Mouse (Mus musculus) MEL (cell line): ENCODE measurements at regions not wholly inside any gene's neighbourhood (a gene's known extent, or its start where the extent isn't known, plus 50 kb on each side); places are given as distances from the start of the nearest gene placed in this dataset.

Experiments
- DNase-seq: peaks from one replicate; pipeline ENCODE4 v3.0.0; 2011; ENCODE audit warnings: low read depth, low spot score
- H3K27ac ChIP-seq: 2 replicates; pipeline ENCODE4 v1.5.1; 2012; ENCODE audit warnings: low read depth, mild to moderate bottlenecking, control low read depth, low read length, moderate library complexity; ENCODE audit not compliant: control insufficient read depth
- H3K27me3 ChIP-seq, 2 experiments: fragments of 150-350 bp in 1 of 2; sonication (generic) in 1 of 2; 2 replicates each; pipeline ENCODE4 v1.6.1; 2012; ENCODE audit warnings: low read length in 2 of 2, mild to moderate bottlenecking in 2 of 2, improper control_type of control experiment in 1 of 2, moderate library complexity in 1 of 2; ENCODE audit not compliant: insufficient read depth in 2 of 2, control insufficient read depth in 1 of 2
- H3K36me3 ChIP-seq, 2 experiments: 2 replicates each; pipeline ENCODE4 v1.6.1; 2012 to 2014; ENCODE audit warnings: low read length in 2 of 2, improper control_type of control experiment in 1 of 2, inconsistent platforms in 1 of 2, mild to moderate bottlenecking in 1 of 2; ENCODE audit not compliant: insufficient read depth in 2 of 2, control insufficient read depth in 1 of 2
- H3K4me1 ChIP-seq, 2 experiments: fragments of 150-350 bp in 1 of 2; sonication (generic) in 1 of 2; 2 replicates each; pipeline ENCODE4 v1.6.1; 2012; ENCODE audit warnings: low read length in 2 of 2, improper control_type of control experiment in 1 of 2, mild to moderate bottlenecking in 1 of 2; ENCODE audit not compliant: insufficient read depth in 2 of 2, control insufficient read depth in 1 of 2
- H3K4me3 ChIP-seq, 2 experiments: fragments of 150-350 bp in 1 of 2; sonication (generic) in 1 of 2; 2 replicates each; pipeline ENCODE4 v1.5.1; 2012; ENCODE audit warnings: low read depth in 2 of 2, low read length in 2 of 2, mild to moderate bottlenecking in 2 of 2, moderate library complexity in 2 of 2, control low read depth in 1 of 2, improper control_type of control experiment in 1 of 2; ENCODE audit not compliant: control insufficient read depth in 1 of 2, insufficient read depth in 1 of 2
- H3K79me2 ChIP-seq: 2 replicates; pipeline ENCODE4 v1.6.1; 2012; ENCODE audit warnings: mild to moderate bottlenecking, low read length, moderate library complexity; ENCODE audit not compliant: control insufficient read depth, poor library complexity, insufficient read depth
- H3K9ac ChIP-seq: 2 replicates; pipeline ENCODE4 v1.6.1; 2012; ENCODE audit warnings: low read depth, mild to moderate bottlenecking, control low read depth, low read length, moderate library complexity; ENCODE audit not compliant: control insufficient read depth, poor library complexity, severe bottlenecking
- H3K9me3 ChIP-seq: fragments of 150-350 bp; sonication (generic); replicated peaks from 2 replicates; pipeline ENCODE4 v1.6.1; 2012; ENCODE audit warnings: mild to moderate bottlenecking, low read length, improper control_type of control experiment, moderate library complexity; ENCODE audit not compliant: insufficient read depth
- BHLHE40 ChIP-seq: IDR thresholded peaks from 2 replicates; pipeline ENCODE4 v1.6.1; 2012; ENCODE audit warnings: low read depth, mild to moderate bottlenecking, inconsistent platforms, low read length, improper control_type of control experiment, borderline replicate concordance
- CTCF ChIP-seq, 3 experiments: IDR thresholded peaks in 2 of 3; conservative IDR thresholded peaks in 1 of 3; 2 replicates each; pipeline ENCODE4 v1.5.1; 2011 to 2012; ENCODE audit warnings: low read length in 3 of 3, low read depth in 2 of 3, mild to moderate bottlenecking in 2 of 3, improper control_type of control experiment in 1 of 3, inconsistent platforms in 1 of 3, mixed read lengths in 1 of 3, moderate library complexity in 1 of 3; ENCODE audit not compliant: control insufficient read depth in 1 of 3, insufficient read depth in 1 of 3, poor library complexity in 1 of 3, severe bottlenecking in 1 of 3
- ELF1 ChIP-seq: IDR thresholded peaks from 2 replicates; pipeline ENCODE4 v1.6.1; 2014; ENCODE audit warnings: low read depth, mild to moderate bottlenecking, inconsistent platforms, low read length, improper control_type of control experiment, moderate library complexity
- HCFC1 ChIP-seq: IDR thresholded peaks from 2 replicates; pipeline ENCODE4 v1.6.1; 2012; ENCODE audit warnings: low read depth, mild to moderate bottlenecking, inconsistent platforms, low read length, improper control_type of control experiment, moderate library complexity
- JUND ChIP-seq: IDR thresholded peaks from 2 replicates; pipeline ENCODE4 v1.6.1; 2011; ENCODE audit warnings: low read depth, mild to moderate bottlenecking, improper control_type of control experiment, low read length
- KAT2A ChIP-seq: conservative IDR thresholded peaks from 2 replicates; pipeline ENCODE4 v1.6.1; 2012; ENCODE audit warnings: low read depth, low read length, improper control_type of control experiment, inconsistent platforms
- MAX ChIP-seq: IDR thresholded peaks from 2 replicates; pipeline ENCODE4 v1.6.1; 2011; ENCODE audit warnings: low read length, improper control_type of control experiment
- MAZ ChIP-seq: IDR thresholded peaks from 2 replicates; pipeline ENCODE4 v1.6.1; 2012; ENCODE audit warnings: low read depth, mild to moderate bottlenecking, inconsistent platforms, low read length, improper control_type of control experiment
- MYB ChIP-seq: IDR thresholded peaks from 2 replicates; pipeline ENCODE4 v1.6.1; 2011; ENCODE audit warnings: mild to moderate bottlenecking, low read depth, low read length, improper control_type of control experiment
- NELFE ChIP-seq: IDR thresholded peaks from 2 replicates; pipeline ENCODE4 v1.6.1; 2011; ENCODE audit warnings: low read depth, low read length, improper control_type of control experiment
- NRF1 ChIP-seq: IDR thresholded peaks from 2 replicates; pipeline ENCODE4 v1.6.1; 2014; ENCODE audit warnings: low read depth, mild to moderate bottlenecking, inconsistent platforms, low read length, improper control_type of control experiment, moderate library complexity; ENCODE audit not compliant: poor library complexity, insufficient read depth, severe bottlenecking
- POLR2AphosphoS5 ChIP-seq: IDR thresholded peaks from 2 replicates; pipeline ENCODE4 v1.6.1; 2012; ENCODE audit warnings: low read depth, borderline replicate concordance, mild to moderate bottlenecking, inconsistent platforms, low read length, moderate library complexity, mixed read lengths
- RCOR1 ChIP-seq: IDR thresholded peaks from 2 replicates; pipeline ENCODE4 v1.6.1; 2012; ENCODE audit warnings: low read depth, mild to moderate bottlenecking, inconsistent platforms, low read length, improper control_type of control experiment
- SMC3 ChIP-seq: IDR thresholded peaks from 2 replicates; pipeline ENCODE4 v1.6.1; 2011; ENCODE audit warnings: low read depth, low read length, improper control_type of control experiment
- TCF12 ChIP-seq: IDR thresholded peaks from 2 replicates; pipeline ENCODE4 v1.6.1; 2014; ENCODE audit warnings: low read depth, mild to moderate bottlenecking, inconsistent platforms, low read length, improper control_type of control experiment, moderate library complexity
- UBTF ChIP-seq: IDR thresholded peaks from 2 replicates; pipeline ENCODE4 v1.6.1; 2012; ENCODE audit warnings: low read depth, mild to moderate bottlenecking, inconsistent platforms, low read length, improper control_type of control experiment, moderate library complexity, borderline replicate concordance; ENCODE audit not compliant: insufficient read depth
- USF2 ChIP-seq, 2 experiments: IDR thresholded peaks; 2 replicates each; pipeline ENCODE4 v1.6.1; 2011 to 2012; ENCODE audit warnings: improper control_type of control experiment in 2 of 2, low read length in 2 of 2, borderline replicate concordance in 1 of 2, inconsistent platforms in 1 of 2, low read depth in 1 of 2, mild to moderate bottlenecking in 1 of 2; ENCODE audit not compliant: insufficient read depth in 1 of 2
- ZC3H11A ChIP-seq: IDR thresholded peaks from 2 replicates; pipeline ENCODE4 v1.6.1; 2012; ENCODE audit warnings: low read depth, mild to moderate bottlenecking, inconsistent platforms, low read length, improper control_type of control experiment
- ZKSCAN1 ChIP-seq: IDR thresholded peaks from 2 replicates; pipeline ENCODE4 v1.6.1; 2012; ENCODE audit warnings: low read depth, mild to moderate bottlenecking, inconsistent platforms, low read length, improper control_type of control experiment, moderate library complexity
- ZNF384 ChIP-seq: IDR thresholded peaks from 2 replicates; pipeline ENCODE4 v1.6.1; 2012; ENCODE audit warnings: low read depth, mild to moderate bottlenecking, inconsistent platforms, low read length, improper control_type of control experiment

- Histone ChIP-seq H3K4me1 (no peaks in the 10 kb centered on the region), H3K36me3 (no peaks in the 10 kb centered on the region)
- no peak for DNase-seq
- TF ChIP-seq JUND (no peak), MYB (no peak)
- TF ChIP-seq, all 39 proteins: peak for 0
- no peaks in the 10 kb centered on the region for H3K27me3 ChIP-seq
- no peak overlapping the region for H3K27ac ChIP-seq
- no peaks in the 10 kb centered on the region for H3K79me2 ChIP-seq
- H3K9me3 ChIP-seq, result no peaks in the 10 kb centered on the region
- no peak overlapping the region for H3K9ac ChIP-seq
- H3K4me3 ChIP-seq, result no peak overlapping the region
These were observed 750.8 kb upstream of the Intu start for GRCm38 (mm10) chr3:39780270-39780669.

- Histone ChIP-seq H3K4me3 (no peak overlapping the region), H3K9ac (no peak overlapping the region), H3K9me3 (no peaks in the 10 kb centered on the region), H3K79me2 (no peaks in the 10 kb centered on the region), H3K4me1 (no peaks in the 10 kb centered on the region), H3K27ac (no peak overlapping the region), H3K36me3 (no peaks in the 10 kb centered on the region), H3K27me3 (no peaks in the 10 kb centered on the region)
- TF ChIP-seq ZNF384 (no peak), POLR2AphosphoS5 (no peak), CTCF (IDR thresholded peaks at IDR 0.05 in 2 of 3, conservative IDR thresholded peaks at IDR 0.05 in 1 of 3; ENCODE audit: control insufficient read depth in 1 of 3, insufficient read depth in 1 of 3, low read depth in 2 of 3, low read length in 3 of 3, poor library complexity in 1 of 3, severe bottlenecking in 1 of 3) (no peak), ZC3H11A (no peak), UBTF (no peak), ELF1 (no peak), NRF1 (no peak), ZKSCAN1 (no peak), HCFC1 (no peak), TCF12 (no peak), MYB (no peak), MAX (no peak), BHLHE40 (no peak), RCOR1 (no peak), KAT2A (no peak), MAZ (no peak), NELFE (no peak), JUND (no peak), SMC3 (no peak), USF2 (IDR thresholded peaks at IDR 0.05; ENCODE audit: borderline replicate concordance in 1 of 2, insufficient read depth in 1 of 2, low read depth in 1 of 2, low read length in 2 of 2) (no peak)
- no peak for DNase-seq
These were observed 746.2 kb upstream of the Intu start for GRCm38 (mm10) chr3:39784901-39785300.
